Mouse (Mus musculus): ENCODE measurements around the gene Styx.

Styx gene

DNA sequence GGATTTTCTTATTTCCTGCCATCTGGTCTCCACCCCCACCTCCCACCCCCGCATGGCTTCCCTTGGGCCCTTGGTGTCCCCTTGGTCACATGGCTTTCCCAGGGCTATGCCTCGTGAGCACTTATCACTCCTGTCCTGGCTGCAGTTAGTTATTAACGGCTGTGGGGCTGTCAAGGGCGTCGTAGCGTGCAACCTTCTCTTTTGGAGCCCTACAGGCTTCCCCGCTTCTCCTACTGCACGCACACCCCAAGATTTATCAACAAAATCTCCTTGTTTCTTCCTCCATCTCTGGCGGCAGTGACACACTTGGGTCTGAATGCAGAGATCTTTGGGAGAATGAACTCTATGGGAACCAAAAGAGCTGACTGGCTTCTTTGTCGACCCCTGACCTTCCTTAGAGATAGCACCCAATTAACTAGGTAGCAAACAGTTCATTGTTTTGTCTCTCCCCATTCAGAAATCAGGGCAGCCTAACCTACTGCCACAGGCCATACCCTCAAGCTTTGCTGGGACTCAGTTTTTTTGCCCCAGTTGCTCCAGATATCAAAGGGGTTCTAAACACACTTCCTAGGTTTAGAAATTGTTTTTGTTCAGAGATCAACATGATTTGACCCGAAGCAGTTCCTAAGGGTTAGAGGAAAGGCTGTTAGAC lies 102.1 kb downstream of the Styx start:
- Histone ChIP-seq H3K36me3 (ENCODE audit: insufficient read depth, low read length) (peaks cover 5% of the 10 kb centered on the region), H3K4me3 (replicated peaks; ENCODE audit: low read length) (no peak overlapping the region), H3K27me3 (ENCODE audit: insufficient read depth, low read length) (no peaks in the 10 kb centered on the region), H3K4me1 (replicated peaks; ENCODE audit: low read depth, low read length) (peaks cover 93% of the 10 kb centered on the region), H3K9me3 (ENCODE audit: low read length) (no peaks in the 10 kb centered on the region)
- TF ChIP-seq CTCF (conservative IDR thresholded peaks at IDR 0.05; ENCODE audit: low read length) (no peak), NANOG (IDR thresholded peaks at IDR 0.05; ENCODE audit: borderline replicate concordance, low read length) (no peak), POU5F1 (IDR thresholded peaks at IDR 0.05; ENCODE audit: borderline replicate concordance, low read length) (no peak)

DNA sequence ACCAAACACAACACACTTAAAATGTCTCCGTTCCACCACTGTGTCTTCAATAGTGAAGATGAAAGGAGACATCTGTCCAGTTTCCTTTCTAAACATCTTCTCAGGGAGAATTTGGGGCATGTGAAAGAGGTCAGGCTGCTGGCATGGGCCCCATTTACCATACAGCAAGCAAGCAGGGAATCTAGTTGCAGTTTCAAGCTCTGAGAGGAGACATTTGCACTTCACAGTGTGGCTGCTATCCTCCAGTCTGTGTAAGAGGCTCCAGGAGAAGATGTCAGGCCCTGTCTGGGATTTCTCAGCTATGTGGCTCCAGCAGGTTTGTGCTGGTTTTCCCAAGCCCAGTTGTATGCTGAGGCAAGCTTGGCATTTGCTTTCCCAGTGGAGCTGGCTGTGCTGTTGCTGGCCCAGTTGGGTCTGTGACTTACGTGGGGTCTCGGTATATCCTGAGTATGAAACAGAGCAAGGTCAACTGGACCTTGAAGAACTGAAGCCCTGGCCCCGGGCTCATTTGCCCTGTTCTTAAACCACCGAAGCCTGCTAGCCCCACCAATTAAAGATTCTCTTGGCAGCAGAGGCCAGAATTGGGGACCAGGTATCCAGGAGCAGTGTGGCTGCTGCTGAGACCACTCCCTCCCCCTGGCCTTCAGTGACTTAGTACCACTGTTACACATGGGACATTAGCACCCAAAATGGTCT lies 102.8 kb downstream of the Styx start:
- H3K4me1 ChIP-seq (replicated peaks; ENCODE audit: low read depth, low read length) = peaks cover 93% of the 10 kb centered on the region
- no peaks in the 10 kb centered on the region for H3K9me3 ChIP-seq (ENCODE audit: low read length)
- peaks cover 12% of the 10 kb centered on the region for H3K36me3 ChIP-seq (ENCODE audit: insufficient read depth, low read length)
- no peak overlapping the region; the same call in 1 of the 2 replicates for H3K4me3 ChIP-seq (replicated peaks; ENCODE audit: low read length)
- no peaks in the 10 kb centered on the region for H3K27me3 ChIP-seq (ENCODE audit: insufficient read depth, low read length)
- TF ChIP-seq CTCF (conservative IDR thresholded peaks at IDR 0.05; ENCODE audit: low read length) = no peak
- no peak for TF ChIP-seq NANOG (IDR thresholded peaks at IDR 0.05; ENCODE audit: borderline replicate concordance, low read length)
- TF ChIP-seq POU5F1 (IDR thresholded peaks at IDR 0.05; ENCODE audit: borderline replicate concordance, low read length) = no peak

DNA sequence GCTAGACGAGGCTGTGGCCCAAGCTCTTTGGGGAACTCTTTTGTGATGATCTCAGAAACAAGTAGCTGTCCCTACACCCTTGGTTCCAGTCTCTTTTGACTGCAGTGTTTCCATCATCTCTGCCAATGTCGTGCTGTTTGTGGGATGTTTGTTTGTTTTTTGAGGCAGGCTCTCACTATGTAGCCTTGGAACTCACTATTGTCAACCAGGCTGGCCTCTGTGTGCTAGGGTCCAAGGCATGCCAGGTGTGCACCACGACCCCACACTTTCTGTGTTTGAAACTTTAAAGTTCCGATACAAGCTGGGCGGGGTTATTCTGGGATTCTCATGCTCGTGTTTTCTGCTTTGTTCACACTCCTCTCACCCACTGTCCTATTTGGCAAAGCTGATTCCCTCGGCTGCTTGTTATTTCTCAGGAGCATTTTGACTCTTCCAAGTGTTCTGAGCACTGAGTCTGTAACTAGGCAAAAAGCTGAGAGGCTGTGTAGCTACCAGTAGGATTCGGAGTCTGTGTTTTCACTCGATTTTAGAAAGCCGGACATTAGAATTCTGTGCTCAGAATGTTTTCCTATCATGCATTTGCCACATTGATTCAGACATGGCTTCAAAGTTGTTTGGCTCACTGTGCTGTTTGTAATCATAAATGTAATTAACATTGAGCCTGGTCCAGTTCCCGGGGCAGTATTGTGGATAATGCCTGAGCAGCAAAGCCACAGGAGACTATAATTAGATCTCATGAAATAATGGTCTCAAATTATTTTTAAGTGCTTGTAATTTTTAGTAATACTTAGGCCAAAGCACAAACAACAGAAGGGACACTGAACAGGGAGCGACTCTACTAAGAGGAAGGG lies 105.0 kb downstream of the Styx start:
- no peaks in the 10 kb centered on the region for H3K9me3 ChIP-seq (ENCODE audit: low read length)
- peaks cover 87% of the 10 kb centered on the region for H3K4me1 ChIP-seq (replicated peaks; ENCODE audit: low read depth, low read length)
- TF ChIP-seq NANOG (IDR thresholded peaks at IDR 0.05; ENCODE audit: borderline replicate concordance, low read length) (no peak), CTCF (conservative IDR thresholded peaks at IDR 0.05; ENCODE audit: low read length) (no peak), POU5F1 (IDR thresholded peaks at IDR 0.05; ENCODE audit: borderline replicate concordance, low read length) (no peak)
- no peak overlapping the region; the same call in 1 of the 2 replicates for H3K4me3 ChIP-seq (replicated peaks; ENCODE audit: low read length)
- H3K27me3 ChIP-seq (ENCODE audit: insufficient read depth, low read length) = no peaks in the 10 kb centered on the region
- peaks cover 31% of the 10 kb centered on the region for H3K36me3 ChIP-seq (ENCODE audit: insufficient read depth, low read length)

GRCm38 (mm10) chr14:45456502-45456846 lies 105.6 kb downstream of the Styx start:
- peaks cover 87% of the 10 kb centered on the region for H3K4me1 ChIP-seq (replicated peaks; ENCODE audit: low read depth, low read length)
- H3K36me3 ChIP-seq (ENCODE audit: insufficient read depth, low read length) = peaks cover 37% of the 10 kb centered on the region
- H3K27me3 ChIP-seq (ENCODE audit: insufficient read depth, low read length) = no peaks in the 10 kb centered on the region
- H3K9me3 ChIP-seq (ENCODE audit: low read length) = no peaks in the 10 kb centered on the region
- no peak for TF ChIP-seq POU5F1 (IDR thresholded peaks at IDR 0.05; ENCODE audit: borderline replicate concordance, low read length)
- peak; percentile 25; the same call in 1 of the 2 replicates for TF ChIP-seq NANOG (IDR thresholded peaks at IDR 0.05; ENCODE audit: borderline replicate concordance, low read length)
- TF ChIP-seq CTCF (conservative IDR thresholded peaks at IDR 0.05; ENCODE audit: low read length) = no peak
- H3K4me3 ChIP-seq (replicated peaks; ENCODE audit: low read length) = no peak overlapping the region

- H3K27me3 ChIP-seq (ENCODE audit: insufficient read depth, low read length) = no peaks in the 10 kb centered on the region
- H3K36me3 ChIP-seq (ENCODE audit: insufficient read depth, low read length) = peaks cover 43% of the 10 kb centered on the region
- TF ChIP-seq NANOG (IDR thresholded peaks at IDR 0.05; ENCODE audit: borderline replicate concordance, low read length) (no peak), CTCF (conservative IDR thresholded peaks at IDR 0.05; ENCODE audit: low read length) (no peak), POU5F1 (IDR thresholded peaks at IDR 0.05; ENCODE audit: borderline replicate concordance, low read length) (no peak)
- H3K4me3 ChIP-seq (replicated peaks; ENCODE audit: low read length) = no peak overlapping the region
- H3K4me1 ChIP-seq (replicated peaks; ENCODE audit: low read depth, low read length) = peaks cover 87% of the 10 kb centered on the region
- H3K9me3 ChIP-seq (ENCODE audit: low read length) = no peaks in the 10 kb centered on the region
Observed at GRCm38 (mm10) chr14:45457003-45457402, 106.1 kb downstream of the Styx start.

DNA sequence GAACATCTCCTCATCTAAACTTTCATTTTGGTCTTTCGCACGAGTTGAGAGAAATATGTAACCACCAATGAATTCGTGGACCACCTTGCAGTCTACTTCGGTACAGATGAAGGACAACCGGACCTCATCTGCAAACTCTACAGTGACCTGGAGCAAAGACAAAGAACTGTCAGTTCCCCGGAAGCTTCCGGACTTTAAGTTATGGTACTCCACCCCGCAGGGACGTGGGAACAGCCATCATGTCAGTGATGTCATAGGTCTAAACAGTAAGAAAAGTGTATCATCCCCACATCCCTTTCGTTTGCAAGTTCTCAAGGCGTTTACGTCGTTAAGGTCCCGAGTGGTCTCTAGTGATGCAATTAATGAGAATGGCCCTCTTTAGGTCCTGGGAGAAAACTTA lies 109.0 kb downstream of the Styx start:
- Histone ChIP-seq H3K4me1 (replicated peaks; ENCODE audit: low read depth, low read length) (peaks cover 86% of the 10 kb centered on the region), H3K27me3 (ENCODE audit: insufficient read depth, low read length) (no peaks in the 10 kb centered on the region), H3K9me3 (ENCODE audit: low read length) (no peaks in the 10 kb centered on the region), H3K4me3 (replicated peaks; ENCODE audit: low read length) (no peak overlapping the region), H3K36me3 (ENCODE audit: insufficient read depth, low read length) (peaks cover 59% of the 10 kb centered on the region)
- TF ChIP-seq NANOG (IDR thresholded peaks at IDR 0.05; ENCODE audit: borderline replicate concordance, low read length) (no peak), POU5F1 (IDR thresholded peaks at IDR 0.05; ENCODE audit: borderline replicate concordance, low read length) (no peak), CTCF (conservative IDR thresholded peaks at IDR 0.05; ENCODE audit: low read length) (no peak)

DNA sequence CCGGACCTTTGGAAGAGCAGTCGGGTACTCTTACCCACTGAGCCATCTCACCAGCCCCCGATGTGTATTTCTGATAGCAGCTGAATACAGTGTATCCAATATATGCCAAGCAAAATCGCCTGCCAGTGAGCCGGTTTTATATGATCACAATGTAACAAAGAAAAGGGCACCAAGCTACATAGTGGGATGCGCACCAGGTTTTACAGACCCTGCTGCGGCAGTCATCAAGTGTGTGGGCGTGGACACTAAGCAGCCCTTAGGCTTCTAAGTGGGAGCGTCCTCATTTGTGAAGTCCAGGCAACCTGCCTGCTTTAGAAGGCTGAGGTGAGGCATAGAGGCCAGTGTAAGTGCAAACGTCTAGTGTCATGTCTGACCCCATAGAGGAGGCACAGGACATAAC lies 109.6 kb downstream of the Styx start:
- TF ChIP-seq CTCF (conservative IDR thresholded peaks at IDR 0.05; ENCODE audit: low read length) = no peak
- no peak for TF ChIP-seq POU5F1 (IDR thresholded peaks at IDR 0.05; ENCODE audit: borderline replicate concordance, low read length)
- TF ChIP-seq NANOG (IDR thresholded peaks at IDR 0.05; ENCODE audit: borderline replicate concordance, low read length) = no peak
- Histone ChIP-seq H3K27me3 (ENCODE audit: insufficient read depth, low read length) (no peaks in the 10 kb centered on the region), H3K9me3 (ENCODE audit: low read length) (no peaks in the 10 kb centered on the region), H3K4me1 (replicated peaks; ENCODE audit: low read depth, low read length) (peaks cover 86% of the 10 kb centered on the region), H3K36me3 (ENCODE audit: insufficient read depth, low read length) (peaks cover 64% of the 10 kb centered on the region), H3K4me3 (replicated peaks; ENCODE audit: low read length) (no peak overlapping the region)

- no peaks in the 10 kb centered on the region for H3K9me3 ChIP-seq (ENCODE audit: low read length)
- H3K4me1 ChIP-seq (replicated peaks; ENCODE audit: low read depth, low read length) = peaks cover 87% of the 10 kb centered on the region
- 0 out of 2 replicates have a peak overlapping the region, but pooled peaks have one; percentile 57 for H3K4me3 ChIP-seq (replicated peaks; ENCODE audit: low read length)
- peaks cover 77% of the 10 kb centered on the region for H3K36me3 ChIP-seq (ENCODE audit: insufficient read depth, low read length)
- H3K27me3 ChIP-seq (ENCODE audit: insufficient read depth, low read length) = no peaks in the 10 kb centered on the region
- TF ChIP-seq NANOG (IDR thresholded peaks at IDR 0.05; ENCODE audit: borderline replicate concordance, low read length) = no peak
- TF ChIP-seq CTCF (conservative IDR thresholded peaks at IDR 0.05; ENCODE audit: low read length) = no peak
- TF ChIP-seq POU5F1 (IDR thresholded peaks at IDR 0.05; ENCODE audit: borderline replicate concordance, low read length) = no peak
Observed at GRCm38 (mm10) chr14:45461945-45462344, 111.1 kb downstream of the Styx start.

Measured in E14TG2a.4 (cell line).